Comparison of ENCODE assay signal across 8 mouse cellular contexts in the genomic region with DNA sequence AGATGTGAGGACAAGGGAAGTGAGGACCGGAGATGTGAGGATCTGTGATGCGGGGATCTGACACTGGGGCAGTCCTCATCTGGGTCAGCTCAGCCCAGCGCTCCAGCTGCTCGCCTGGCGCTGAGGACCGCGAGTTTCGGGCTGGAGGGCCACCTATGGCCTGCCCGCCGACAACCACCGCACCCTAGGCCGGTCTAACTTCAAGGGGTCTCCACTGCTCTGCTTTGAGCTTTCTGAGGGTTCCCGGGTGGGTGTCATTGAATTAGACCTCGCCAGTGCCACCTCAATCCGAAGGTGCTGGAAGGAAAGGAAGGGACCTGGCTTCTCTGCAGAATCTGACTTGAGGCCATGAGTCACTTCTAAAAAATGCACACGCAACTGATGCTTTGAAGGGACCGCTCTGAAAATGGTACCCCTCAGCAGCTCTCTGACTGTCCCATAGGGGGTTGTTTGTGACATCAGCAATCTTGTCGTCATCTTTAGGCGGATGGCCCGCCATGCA. TPM values are rescaled to one million over a fixed set of nuclear protein-coding genes. Genes with fewer than 3 reads are reported as not detected.
DNase-seq lines count a peak whose midpoint lies in the region; ATAC-seq lines count a peak whose summit lies in the region.

No protein-coding gene starts in this region.

- DNase-seq in layer of hippocampus, postnatal 10 days (ENCODE audit: low spot score in 2 of 2): peak; percentile 23 to 31
- no peak for DNase-seq in layer of hippocampus, adult 9-11 months
- DNase-seq in R1 (ENCODE audit: low read depth, low spot score): peak; percentile 31
- peak; percentile 4 for DNase-seq in kidney, postnatal 14 days

- H3K36me3 ChIP-seq in midbrain, embryonic 15.5 days (replicated peaks): no peaks in the 10 kb centered on the region

- 7% methylated on average over 20 of the region's 20 CpGs for WGBS in midbrain, embryonic 15.5 days

- peak overlapping the region; percentile 98 for H3K4me2 ChIP-seq in midbrain, embryonic 15.5 days

- peak overlapping the region; percentile 69 for H3K4me3 ChIP-seq in midbrain, embryonic 15.5 days

- H3K9me3 ChIP-seq in midbrain, embryonic 15.5 days: no peaks in the 10 kb centered on the region

- H3K27ac ChIP-seq in midbrain, embryonic 15.5 days: 0 out of 2 replicates have a peak overlapping the region, but pooled peaks have one; percentile 9

- H3K9ac ChIP-seq in midbrain, embryonic 15.5 days: peak overlapping the region; percentile 67

- H3K4me1 ChIP-seq in midbrain, embryonic 15.5 days: peaks cover 9% of the 10 kb centered on the region

- ATAC-seq in common myeloid progenitor, adult 5-6 weeks (replicated peaks; ENCODE audit: low read depth, poor library complexity, severe bottlenecking): peak; percentile 20; the same call in 1 of the 2 replicates
- peak; percentile 34; the same call in 1 of the 2 replicates for ATAC-seq in granulocyte monocyte progenitor cell, adult 5-6 weeks (replicated peaks; ENCODE audit: poor library complexity, severe bottlenecking)
- ATAC-seq in midbrain, embryonic 15.5 days (replicated peaks): peak; percentile 69
- ATAC-seq in inflammation-experienced regulatory T-cells, adult 6 months: no peak

- peaks cover 4% of the 10 kb centered on the region for H3K27me3 ChIP-seq in midbrain, embryonic 15.5 days (replicated peaks)

RNA-seq across cellular contexts. Expression of a gene that starts 0.8 kb away (rescaled TPM):
- total RNA-seq in layer of hippocampus, postnatal 10 days (2021): 10 to 100 TPM; 69.4 to 72.4 TPM
- 0.15 and 1.0 TPM in 2 replicates for total RNA-seq in common myeloid progenitor, adult 5-6 weeks (2017)
- total RNA-seq in granulocyte monocyte progenitor cell, adult 5-6 weeks (2014; fragmentation: Nextera tagmentation): not detected in 2 replicates
- not detected in 2 replicates for total RNA-seq in granulocyte monocyte progenitor cell, adult 5-6 weeks (2017)
- polyA plus RNA-seq in midbrain, embryonic 15.5 days (2015; fragmentation: Nextera tagmentation; extraction: Ambion mirVana): 9.8 and 12.4 TPM in 2 replicates
- under 1 TPM in 2 of 3 experiments, not detected in 1; 0.24 to 0.35 TPM for polyA plus RNA-seq in inflammation-experienced regulatory T-cells, adult 6 months (2017; shearing (Covaris generic))

Comparison
In these comparisons a context has a peak if more than half of its experiments do, and no peak if none do; other contexts are left out.
1. RNA of a gene that starts 0.8 kb away (total RNA-seq): 69.4 to 72.4 TPM in layer of hippocampus, postnatal 10 days; 0.15 to 1.0 TPM in common myeloid progenitor, adult 5-6 weeks and not detected in granulocyte monocyte progenitor cell, adult 5-6 weeks; every median in the first group is over 10 times any median in the second.